Mouse (Mus musculus): ENCODE measurements around the gene Mrpl20. TPM values are rescaled to one million over a fixed set of nuclear protein-coding genes. Genes with fewer than 3 reads are reported as not detected.

Mrpl20 gene
- polyA plus RNA-seq, 1 experiment from 2014 or later = 285 TPM

DNA sequence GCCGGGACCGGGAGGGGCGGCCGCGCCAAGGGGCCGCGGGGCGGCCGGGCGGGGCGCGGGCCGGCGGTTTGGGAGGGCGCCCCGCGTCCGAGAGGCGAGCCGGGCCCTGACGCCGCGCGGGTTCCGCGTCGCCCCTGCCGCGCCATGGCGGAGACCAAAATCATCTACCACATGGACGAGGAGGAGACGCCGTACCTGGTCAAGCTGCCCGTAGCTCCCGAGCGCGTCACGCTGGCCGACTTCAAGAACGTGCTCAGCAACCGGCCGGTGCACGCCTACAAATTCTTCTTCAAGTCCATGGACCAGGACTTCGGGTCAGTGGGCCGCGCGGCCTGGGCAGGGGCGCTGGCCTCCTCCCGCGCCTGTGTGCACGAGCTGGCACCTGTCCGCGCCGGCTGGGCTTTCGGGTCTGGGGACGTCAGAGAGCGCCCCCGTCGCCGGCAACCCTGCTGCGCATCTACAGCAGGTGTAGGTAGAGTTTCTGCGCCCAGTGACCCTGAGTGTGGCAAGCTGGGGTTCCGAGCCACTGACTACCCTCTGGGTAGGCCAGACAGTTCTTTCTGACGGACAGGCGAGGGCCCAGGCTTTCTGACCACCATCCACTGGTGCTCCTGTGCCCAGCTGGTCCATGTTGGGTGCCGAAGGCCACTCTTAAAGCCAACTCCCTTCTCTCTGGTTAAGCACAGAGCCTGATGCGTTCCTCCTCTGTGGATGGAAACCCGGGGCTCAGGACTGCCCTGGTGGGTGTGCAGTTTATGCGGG, 45.1 kb downstream of the Mrpl20 start:
- no peaks in the 10 kb centered on the region for H3K9me3 ChIP-seq (replicated peaks)
- peak overlapping the region; percentile 82 for H3K4me2 ChIP-seq
- H3K4me3 ChIP-seq (replicated peaks) = peak overlapping the region; percentile 90
- H3K27me3 ChIP-seq (replicated peaks) = no peaks in the 10 kb centered on the region
- H3K27ac ChIP-seq (replicated peaks) = peak overlapping the region; percentile 88
- H3K4me1 ChIP-seq = peaks cover 54% of the 10 kb centered on the region
- peak overlapping the region; percentile 98 for H3K9ac ChIP-seq (replicated peaks)
- peak; percentile 42 for ATAC-seq (ENCODE audit: low FRiP score)
- no peaks in the 10 kb centered on the region for H3K36me3 ChIP-seq
- WGBS = 1% methylated on average over 64 of the region's 69 CpGs

DNA sequence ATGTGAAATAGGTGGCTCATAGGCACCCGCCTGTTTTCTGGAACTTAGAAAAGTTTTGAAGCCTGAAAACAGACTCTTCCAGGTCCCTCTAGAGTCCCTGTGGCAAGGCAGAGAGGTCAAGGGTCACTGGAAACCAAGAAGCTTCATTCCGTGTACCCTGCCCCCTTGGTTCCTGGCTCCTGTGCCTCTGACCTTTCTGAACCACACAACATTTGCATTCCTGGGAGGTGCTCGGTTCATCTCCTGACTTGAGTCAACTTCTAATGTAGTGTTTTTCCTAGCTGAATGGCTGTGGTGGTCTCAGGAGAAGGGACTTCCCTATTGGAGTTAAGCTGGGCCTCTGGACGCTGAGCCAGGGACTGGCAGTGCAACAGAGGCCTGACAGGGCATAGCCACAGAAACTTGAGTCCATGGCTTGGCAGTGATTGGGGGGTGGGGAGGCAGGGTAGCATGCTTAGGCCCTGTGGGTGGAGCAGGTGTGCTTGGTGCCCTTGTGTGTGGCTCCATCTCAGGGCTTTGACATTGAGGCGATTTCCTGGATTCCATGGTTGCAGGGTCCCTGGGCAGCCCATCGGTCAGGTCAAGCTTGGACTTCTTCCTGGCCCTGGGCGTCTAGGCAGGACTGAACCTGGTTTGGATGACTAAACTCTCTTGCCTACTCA, 45.9 kb downstream of the Mrpl20 start:
- whole genome bisulfite sequencing = 66% methylated on average over 7 of the region's 7 CpGs

DNA sequence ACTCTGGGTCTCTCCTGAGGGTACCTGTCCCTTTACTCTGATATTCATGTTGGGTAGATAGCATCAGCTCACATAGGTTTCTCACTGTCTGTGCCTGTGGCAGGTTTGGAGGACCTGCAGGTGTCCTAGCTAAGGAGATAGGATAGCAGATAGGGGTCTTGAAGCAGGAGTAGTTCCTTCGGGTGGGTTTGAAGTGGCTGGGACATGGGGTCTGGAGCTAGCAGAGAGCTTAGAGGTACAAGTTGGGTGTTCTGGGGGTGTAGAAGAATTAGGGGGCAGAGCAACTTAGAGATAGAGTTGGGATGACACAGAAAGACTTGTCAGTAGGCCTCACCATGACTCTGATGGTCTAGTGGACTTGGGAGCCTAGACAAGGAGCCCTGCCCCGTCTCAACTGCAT, 46.7 kb downstream of the Mrpl20 start:
- H3K27ac ChIP-seq (replicated peaks) = no peak overlapping the region
- peak overlapping the region; percentile 82; the same call in 1 of the 2 replicates for H3K4me2 ChIP-seq
- no peak overlapping the region; the same call in 1 of the 2 replicates for H3K4me3 ChIP-seq (replicated peaks)
- peaks cover 54% of the 10 kb centered on the region for H3K4me1 ChIP-seq
- no peaks in the 10 kb centered on the region for H3K27me3 ChIP-seq (replicated peaks)
- peaks cover 13% of the 10 kb centered on the region for H3K36me3 ChIP-seq
- no peak overlapping the region for H3K9ac ChIP-seq (replicated peaks)
- ATAC-seq (ENCODE audit: low FRiP score) = no peak
- no peaks in the 10 kb centered on the region for H3K9me3 ChIP-seq (replicated peaks)
- 98% methylated on average over 2 of the region's 2 CpGs for WGBS

More for the DNA sequence above, 45.9 kb downstream of the Mrpl20 start:
- no peak for ATAC-seq (ENCODE audit: low FRiP score)
- H3K4me3 ChIP-seq (replicated peaks) = peak overlapping the region; percentile 90
- H3K27ac ChIP-seq (replicated peaks) = no peak overlapping the region
- H3K27me3 ChIP-seq (replicated peaks) = no peaks in the 10 kb centered on the region
- H3K4me1 ChIP-seq = peaks cover 54% of the 10 kb centered on the region
- peaks cover 5% of the 10 kb centered on the region for H3K36me3 ChIP-seq
- peak overlapping the region; percentile 98 for H3K9ac ChIP-seq (replicated peaks)
- H3K4me2 ChIP-seq = peak overlapping the region; percentile 82
- H3K9me3 ChIP-seq (replicated peaks) = no peaks in the 10 kb centered on the region

DNA sequence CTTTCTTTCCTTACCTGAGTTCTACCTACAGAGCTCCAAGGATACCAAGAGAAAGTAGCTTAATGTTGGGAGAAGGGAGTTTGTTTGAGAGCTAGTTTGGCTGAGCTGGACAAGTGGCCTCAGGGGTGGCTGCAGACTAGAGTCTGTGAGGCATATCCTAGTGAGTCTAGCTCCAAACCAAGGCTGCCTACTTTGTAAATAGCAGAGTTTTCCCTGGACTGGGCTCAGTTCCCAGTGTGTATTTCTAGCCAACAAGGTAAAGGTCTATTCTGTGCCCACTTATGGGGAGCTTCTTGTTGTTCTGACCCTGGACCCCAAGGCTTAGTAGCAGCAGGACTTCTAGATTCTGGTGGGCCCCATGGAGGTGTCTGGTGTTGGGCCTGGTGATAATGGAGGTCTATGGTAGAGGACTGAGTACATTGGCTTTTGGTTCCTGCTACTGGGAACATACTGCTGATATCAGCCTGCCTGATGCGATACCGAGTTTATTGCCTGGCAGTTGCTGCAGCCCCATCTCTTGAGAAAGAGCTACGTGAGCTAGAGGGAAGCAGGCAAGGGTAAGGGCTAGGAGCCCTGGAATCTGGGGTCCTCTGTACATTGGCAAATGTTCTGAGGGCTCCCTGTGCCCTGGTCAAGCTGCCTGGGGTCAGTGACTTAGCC, 47.2 kb downstream of the Mrpl20 start:
- peaks cover 54% of the 10 kb centered on the region for H3K4me1 ChIP-seq
- H3K27ac ChIP-seq (replicated peaks) = no peak overlapping the region
- peaks cover 18% of the 10 kb centered on the region for H3K36me3 ChIP-seq
- 91% methylated on average over 3 of the region's 3 CpGs for WGBS
- ATAC-seq (ENCODE audit: low FRiP score) = no peak
- no peak overlapping the region for H3K4me3 ChIP-seq (replicated peaks)
- no peaks in the 10 kb centered on the region for H3K27me3 ChIP-seq (replicated peaks)
- no peaks in the 10 kb centered on the region for H3K9me3 ChIP-seq (replicated peaks)
- H3K9ac ChIP-seq (replicated peaks) = no peak overlapping the region
- peak overlapping the region; percentile 82; the same call in 1 of the 2 replicates for H3K4me2 ChIP-seq

DNA sequence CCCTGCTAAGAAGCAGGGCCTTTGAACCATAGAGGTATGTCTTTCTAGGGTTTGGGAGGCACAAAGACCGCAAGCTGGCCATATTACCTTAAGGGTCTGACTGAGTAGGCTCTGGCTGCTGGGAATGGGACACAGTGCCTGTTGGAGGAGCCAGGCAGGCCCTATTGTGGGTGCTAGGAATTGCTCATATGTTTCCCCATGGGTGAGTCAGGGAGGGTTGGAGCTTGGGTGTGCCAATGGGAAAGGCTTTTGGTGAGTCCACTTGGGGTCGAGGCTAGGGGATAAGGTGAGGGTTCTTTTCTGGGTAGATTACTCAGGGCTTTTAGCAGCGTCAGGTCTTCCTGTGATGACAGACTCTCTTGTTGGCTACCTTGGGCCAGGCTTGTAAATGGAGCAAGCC, 48.7 kb downstream of the Mrpl20 start:
- 95% methylated on average over 3 of the region's 3 CpGs for WGBS
- Histone ChIP-seq H3K27me3 (replicated peaks) (no peaks in the 10 kb centered on the region), H3K4me3 (replicated peaks) (no peak overlapping the region), H3K27ac (replicated peaks) (no peak overlapping the region), H3K36me3 (peaks cover 33% of the 10 kb centered on the region), H3K9me3 (replicated peaks) (no peaks in the 10 kb centered on the region), H3K4me2 (no peak overlapping the region), H3K4me1 (peaks cover 50% of the 10 kb centered on the region), H3K9ac (replicated peaks) (no peak overlapping the region)
- ATAC-seq (ENCODE audit: low FRiP score) = no peak

DNA sequence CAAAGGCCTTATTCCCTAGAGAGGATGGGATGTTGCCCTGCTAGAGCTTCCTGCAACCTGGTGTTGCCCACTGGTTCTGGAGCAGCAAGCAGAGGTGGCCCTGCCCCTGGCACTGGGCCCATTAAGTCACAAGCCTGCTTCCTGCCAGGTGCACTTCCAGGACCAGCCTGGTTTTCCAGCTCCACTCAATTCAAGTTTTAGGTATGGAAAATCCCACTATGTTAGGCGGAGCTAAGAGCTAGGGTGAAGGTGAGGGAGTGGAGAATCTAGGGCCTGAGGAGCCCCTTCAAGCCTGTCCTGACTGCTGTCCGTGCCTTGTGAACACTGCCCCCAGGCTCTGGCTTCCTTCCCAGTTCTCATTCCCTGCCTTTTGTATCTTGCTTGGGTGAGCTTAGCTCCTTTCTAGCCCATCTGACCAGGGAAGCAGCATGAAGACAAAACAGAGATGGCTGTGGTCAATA, 49.3 kb downstream of the Mrpl20 start:
- Histone ChIP-seq H3K27me3 (replicated peaks) (no peaks in the 10 kb centered on the region), H3K4me2 (no peak overlapping the region), H3K36me3 (peaks cover 39% of the 10 kb centered on the region), H3K9ac (replicated peaks) (no peak overlapping the region), H3K4me1 (peaks cover 45% of the 10 kb centered on the region), H3K4me3 (replicated peaks) (no peak overlapping the region), H3K27ac (replicated peaks) (no peak overlapping the region), H3K9me3 (replicated peaks) (no peaks in the 10 kb centered on the region)
- no peak for ATAC-seq (ENCODE audit: low FRiP score)
- WGBS = 66% methylated on average over 2 of the region's 2 CpGs

DNA sequence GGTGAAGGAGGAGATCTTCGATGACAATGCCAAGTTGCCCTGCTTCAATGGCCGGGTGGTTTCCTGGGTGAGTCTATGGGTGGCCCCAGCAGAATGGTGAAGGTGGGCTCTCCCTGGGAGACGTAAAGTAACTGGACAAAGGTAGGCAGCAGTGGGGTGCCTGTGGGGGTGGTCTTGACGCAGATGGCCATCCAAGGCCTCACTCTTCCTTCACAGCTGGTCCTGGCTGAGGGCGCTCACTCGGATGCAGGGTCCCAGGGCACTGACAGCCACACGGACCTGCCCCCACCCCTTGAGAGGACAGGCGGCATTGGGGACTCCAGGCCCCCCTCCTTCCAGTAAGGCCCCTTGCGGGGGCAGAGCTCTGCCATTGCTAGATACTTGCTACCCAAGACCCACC, 50.7 kb downstream of the Mrpl20 start:
- 92% methylated on average over 9 of the region's 9 CpGs for WGBS
- Histone ChIP-seq H3K27me3 (replicated peaks) (no peaks in the 10 kb centered on the region), H3K4me3 (replicated peaks) (no peak overlapping the region), H3K36me3 (peaks cover 53% of the 10 kb centered on the region), H3K4me1 (peaks cover 38% of the 10 kb centered on the region), H3K4me2 (no peak overlapping the region), H3K27ac (replicated peaks) (no peak overlapping the region), H3K9me3 (replicated peaks) (no peaks in the 10 kb centered on the region), H3K9ac (replicated peaks) (no peak overlapping the region)
- no peak for ATAC-seq (ENCODE audit: low FRiP score)

DNA sequence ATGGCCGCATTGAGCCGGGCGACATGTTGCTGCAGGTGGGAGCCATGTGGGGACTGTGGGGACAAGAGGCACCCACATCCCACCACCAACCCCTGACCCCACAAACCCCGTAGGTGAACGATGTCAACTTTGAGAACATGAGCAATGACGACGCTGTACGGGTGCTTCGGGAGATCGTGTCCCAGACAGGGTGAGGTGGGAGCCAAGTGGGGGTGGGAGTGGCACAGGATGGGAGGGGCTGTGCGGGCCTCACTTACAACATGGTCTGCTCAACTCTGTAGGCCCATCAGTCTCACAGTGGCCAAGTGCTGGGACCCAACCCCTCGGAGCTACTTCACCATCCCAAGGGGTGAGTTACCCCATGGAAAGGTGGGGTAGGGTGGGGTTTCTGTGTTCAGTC, 52.3 kb downstream of the Mrpl20 start:
- Histone ChIP-seq H3K4me1 (peaks cover 22% of the 10 kb centered on the region), H3K4me2 (no peak overlapping the region), H3K36me3 (peaks cover 69% of the 10 kb centered on the region), H3K27me3 (replicated peaks) (no peaks in the 10 kb centered on the region), H3K4me3 (replicated peaks) (no peak overlapping the region), H3K9me3 (replicated peaks) (no peaks in the 10 kb centered on the region), H3K9ac (replicated peaks) (no peak overlapping the region), H3K27ac (replicated peaks) (no peak overlapping the region)
- ATAC-seq (ENCODE audit: low FRiP score) = no peak
- WGBS = over 99% methylated on average over 12 of the region's 12 CpGs

DNA sequence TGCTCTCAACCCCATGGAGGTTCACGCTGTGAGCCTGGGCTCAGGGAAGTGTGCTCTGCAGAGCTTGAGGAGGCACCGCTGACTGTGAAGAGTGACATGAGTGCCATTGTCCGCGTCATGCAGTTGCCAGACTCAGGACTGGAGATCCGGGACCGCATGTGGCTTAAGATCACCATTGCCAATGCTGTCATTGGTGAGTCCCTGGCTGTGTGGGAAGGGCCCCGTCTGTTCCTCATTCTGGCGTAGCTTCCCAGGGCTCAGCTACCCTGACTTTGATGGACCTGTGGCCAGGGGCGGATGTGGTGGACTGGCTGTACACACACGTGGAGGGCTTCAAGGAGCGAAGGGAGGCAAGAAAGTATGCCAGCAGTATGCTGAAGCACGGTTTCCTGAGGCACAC, 53.4 kb downstream of the Mrpl20 start:
- WGBS = 97% methylated on average over 12 of the region's 12 CpGs

DNA sequence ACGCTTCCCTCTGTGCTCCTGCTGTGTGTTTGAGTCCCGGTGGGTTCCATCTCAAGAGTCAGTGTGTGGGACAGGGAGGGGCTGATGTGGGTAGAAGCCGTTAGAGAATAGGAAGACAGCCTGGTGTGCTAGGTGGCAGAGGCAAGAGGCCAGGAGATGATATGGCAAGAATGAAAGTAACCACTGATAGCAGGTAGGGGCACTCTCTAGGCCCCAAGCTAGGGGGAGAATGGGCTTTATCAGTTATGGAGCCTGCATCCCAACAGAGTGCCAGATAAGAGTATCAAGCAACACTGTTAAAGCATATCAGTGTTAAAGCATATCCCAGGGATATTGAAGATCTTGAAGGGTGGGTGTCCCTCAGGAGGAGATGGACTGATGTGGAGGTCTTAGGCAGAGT, 54.2 kb downstream of the Mrpl20 start:
- H3K4me2 ChIP-seq = no peak overlapping the region
- 86% methylated on average over 3 of the region's 3 CpGs for WGBS
- no peaks in the 10 kb centered on the region for H3K27me3 ChIP-seq (replicated peaks)
- H3K9me3 ChIP-seq (replicated peaks) = no peaks in the 10 kb centered on the region
- H3K36me3 ChIP-seq = peaks cover 87% of the 10 kb centered on the region
- H3K27ac ChIP-seq (replicated peaks) = no peak overlapping the region
- no peak overlapping the region for H3K4me3 ChIP-seq (replicated peaks)
- no peak for ATAC-seq (ENCODE audit: low FRiP score)
- no peak overlapping the region for H3K9ac ChIP-seq (replicated peaks)
- H3K4me1 ChIP-seq = peaks cover 4% of the 10 kb centered on the region; the same call in 1 of the 2 replicates

More for the DNA sequence above, 53.4 kb downstream of the Mrpl20 start:
- no peak for ATAC-seq (ENCODE audit: low FRiP score)
- Histone ChIP-seq H3K9me3 (replicated peaks) (no peaks in the 10 kb centered on the region), H3K27me3 (replicated peaks) (no peaks in the 10 kb centered on the region), H3K4me2 (no peak overlapping the region), H3K4me3 (replicated peaks) (no peak overlapping the region), H3K36me3 (peaks cover 79% of the 10 kb centered on the region), H3K27ac (replicated peaks) (no peak overlapping the region), H3K9ac (replicated peaks) (no peak overlapping the region), H3K4me1 (peaks cover 11% of the 10 kb centered on the region)

DNA sequence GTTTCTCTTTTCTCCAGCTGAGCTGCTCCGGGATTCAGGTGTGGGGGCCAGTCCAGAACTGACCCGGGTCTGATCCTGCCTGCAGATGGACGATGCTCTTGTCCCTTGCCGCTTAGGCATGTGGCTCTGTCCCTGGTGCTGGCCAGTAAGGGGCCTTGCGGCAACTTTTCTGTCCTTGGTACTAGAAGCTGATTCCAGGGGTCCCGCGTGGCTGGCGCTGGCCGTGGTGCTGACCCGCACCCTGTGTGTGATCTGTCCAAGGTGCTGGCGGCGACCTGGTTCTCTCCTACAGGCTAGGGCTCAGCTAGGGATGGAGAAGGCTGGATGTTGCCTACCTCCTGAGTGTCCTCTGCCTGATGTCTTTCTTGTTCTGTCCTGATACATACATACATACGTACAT, 56.6 kb downstream of the Mrpl20 start:
- WGBS = 33% methylated on average over 13 of the region's 13 CpGs
- H3K36me3 ChIP-seq = peaks cover 78% of the 10 kb centered on the region

More for the DNA sequence above, 56.6 kb downstream of the Mrpl20 start:
- Histone ChIP-seq H3K27ac (replicated peaks) (no peak overlapping the region), H3K4me1 (no peaks in the 10 kb centered on the region), H3K4me2 (no peak overlapping the region), H3K4me3 (replicated peaks) (no peak overlapping the region), H3K27me3 (replicated peaks) (no peaks in the 10 kb centered on the region), H3K9me3 (replicated peaks) (no peaks in the 10 kb centered on the region), H3K9ac (replicated peaks) (no peak overlapping the region)
- ATAC-seq (ENCODE audit: low FRiP score) = no peak
